Mouse (Mus musculus): ENCODE measurements around the gene Zbtb20.

DNA sequence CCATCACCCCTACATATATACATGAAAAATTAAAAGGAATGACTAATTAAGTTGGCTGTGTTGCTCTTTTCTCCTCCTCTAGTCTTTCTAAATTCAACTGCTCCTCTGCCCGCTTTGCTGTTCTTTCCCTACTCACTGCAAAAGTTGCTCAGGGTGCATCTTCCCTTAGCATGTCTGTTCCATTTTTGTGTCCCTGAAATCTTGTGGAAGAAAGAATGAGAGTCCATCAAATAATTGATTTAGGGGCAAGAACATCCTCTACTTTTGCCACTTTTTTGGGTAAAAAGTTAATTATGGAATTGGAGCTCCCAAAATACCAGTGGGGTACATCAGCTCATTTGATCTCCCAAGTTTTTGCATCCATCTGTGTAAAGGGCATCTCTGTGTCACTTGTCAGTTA lies 628.9 kb downstream of the Zbtb20 start:
- TF ChIP-seq GATA1 (IDR thresholded peaks at IDR 0.05; ENCODE audit: low read length) (no peak), TAL1 (IDR thresholded peaks at IDR 0.05; ENCODE audit: low read length) (no peak)

Measured in erythroblast, embryonic 14.5 days (primary cell).